Mouse (Mus musculus) thymus, adult 18-20 months (tissue): ENCODE results near the gene Minos1.

ENCODE experiments used
- DNase-seq, 2 experiments: peaks; one replicate each; pipeline ENCODE4 v3.0.0; 2022; ENCODE audit warnings: mixed read lengths in 2 of 2

Minos1 gene

GRCm38 (mm10) chr4:139142985-139143384, 12.1 kb upstream of the Minos1 start:
- no peak for DNase-seq

GRCm38 (mm10) chr4:139141785-139142184, 10.9 kb upstream of the Minos1 start:
- no peak for DNase-seq

- DNase-seq: no peak
Observed at GRCm38 (mm10) chr4:139140267-139140666, 9.4 kb upstream of the Minos1 start.

GRCm38 (mm10) chr4:139136011-139136410, 5.1 kb upstream of the Minos1 start:
- no peak for DNase-seq

- DNase-seq: no peak
Observed at GRCm38 (mm10) chr4:139133109-139133508, 2.2 kb upstream of the Minos1 start.

GRCm38 (mm10) chr4:139131858-139132672, 1.2 kb upstream of the Minos1 start:
- no peak for DNase-seq

GRCm38 (mm10) chr4:139129806-139130700, 860 bp downstream of the Minos1 start:
- no peak for DNase-seq

- DNase-seq: no peak
Observed at GRCm38 (mm10) chr4:139126475-139126874, 4.4 kb downstream of the Minos1 start.

- no peak for DNase-seq
Observed at GRCm38 (mm10) chr4:139124940-139125339, 6.0 kb downstream of the Minos1 start.

GRCm38 (mm10) chr4:139122557-139122956, 8.4 kb downstream of the Minos1 start:
- no peak for DNase-seq

- no peak for DNase-seq
Observed at GRCm38 (mm10) chr4:139120998-139121397, 9.9 kb downstream of the Minos1 start.

GRCm38 (mm10) chr4:139120281-139120814, 10.6 kb downstream of the Minos1 start:
- DNase-seq: no peak

GRCm38 (mm10) chr4:139116356-139117063, 14.4 kb downstream of the Minos1 start:
- DNase-seq: no peak

GRCm38 (mm10) chr4:139115721-139116120, 15.2 kb downstream of the Minos1 start:
- DNase-seq: no peak

- no peak for DNase-seq
Observed at GRCm38 (mm10) chr4:139112482-139112881, 18.4 kb downstream of the Minos1 start.

- no peak for DNase-seq
Observed at GRCm38 (mm10) chr4:139111421-139111820, 19.5 kb downstream of the Minos1 start.

GRCm38 (mm10) chr4:139110858-139111257, 20.1 kb downstream of the Minos1 start:
- DNase-seq: no peak

GRCm38 (mm10) chr4:139105453-139105852, 25.5 kb downstream of the Minos1 start:
- DNase-seq: no peak

- no peak for DNase-seq
Observed at GRCm38 (mm10) chr4:139101546-139101945, 29.4 kb downstream of the Minos1 start.

- no peak for DNase-seq
Observed at GRCm38 (mm10) chr4:139100326-139100725, 30.6 kb downstream of the Minos1 start.

- DNase-seq: no peak
Observed at GRCm38 (mm10) chr4:139096201-139096600, 34.7 kb downstream of the Minos1 start.

GRCm38 (mm10) chr4:139095406-139095805, 35.5 kb downstream of the Minos1 start:
- DNase-seq: no peak

GRCm38 (mm10) chr4:139093196-139093530, 37.8 kb downstream of the Minos1 start:
- no peak for DNase-seq
